Mouse (Mus musculus) thymus, postnatal 0 days (tissue): ENCODE results near the gene Unc5cl. TPM values are rescaled to one million over a fixed set of nuclear protein-coding genes. Genes with fewer than 3 reads are reported as not detected.

Experiments
- DNase-seq: peaks from one replicate; pipeline ENCODE4 v3.0.0-alpha.2; 2015; ENCODE audit warnings: low spot score
- polyA plus RNA-seq: library from polyadenylated mRNA; unstranded; fragments of >200 nt; fragmentation: Nextera tagmentation; extraction: Ambion mirVana; gene quantifications from 2 replicates; pipeline ENCODE4 v1.2.1, GENCODE M21; 2015

The Unc5cl gene
- 17.2 and 21.6 TPM in 2 replicates for polyA plus RNA-seq

DNA sequence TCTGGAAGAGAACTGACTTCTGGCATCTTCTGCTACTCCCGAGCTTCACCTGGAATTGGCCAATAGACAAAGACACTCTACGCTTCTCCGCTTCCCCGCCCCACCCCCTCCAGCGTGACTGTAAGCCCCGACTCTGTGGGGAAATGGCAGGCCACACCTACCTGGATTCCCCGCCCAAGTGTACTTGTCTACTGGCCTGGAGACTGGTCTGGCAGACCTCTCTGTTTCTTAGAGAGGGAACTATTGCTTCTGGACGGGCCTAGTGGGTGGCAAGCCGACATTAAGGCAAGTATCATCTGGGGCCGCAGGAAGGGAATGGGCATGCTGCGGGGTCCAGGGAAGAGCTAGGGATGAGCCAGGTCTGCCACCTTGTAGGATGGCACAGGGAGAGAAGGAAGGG, at the start of gene Unc5cl:
TSS of gene Unc5cl (plus strand) at position 214 of the 400 bp plus-strand sequence.
- DNase-seq: no peak

DNA sequence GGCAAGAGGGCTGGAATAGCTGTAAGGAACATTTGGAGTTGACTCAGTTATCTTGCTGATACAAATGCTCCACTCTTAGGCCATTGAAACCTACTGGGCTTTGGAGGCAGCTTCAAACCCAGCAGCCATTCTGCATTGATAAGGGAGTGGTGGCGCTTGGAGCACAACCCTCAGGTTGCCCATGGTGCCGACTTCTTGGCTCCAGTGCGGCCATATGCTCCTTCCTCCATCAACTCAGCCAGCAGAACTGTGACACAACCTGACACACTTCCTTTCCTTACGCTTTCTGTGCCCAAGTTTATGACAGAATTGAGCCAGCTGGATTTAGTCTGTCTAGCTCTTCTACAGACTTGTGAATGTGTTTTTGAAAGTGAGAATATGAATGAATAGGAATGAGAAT, 47.5 kb upstream of the Unc5cl start:
- DNase-seq: no peak

DNA sequence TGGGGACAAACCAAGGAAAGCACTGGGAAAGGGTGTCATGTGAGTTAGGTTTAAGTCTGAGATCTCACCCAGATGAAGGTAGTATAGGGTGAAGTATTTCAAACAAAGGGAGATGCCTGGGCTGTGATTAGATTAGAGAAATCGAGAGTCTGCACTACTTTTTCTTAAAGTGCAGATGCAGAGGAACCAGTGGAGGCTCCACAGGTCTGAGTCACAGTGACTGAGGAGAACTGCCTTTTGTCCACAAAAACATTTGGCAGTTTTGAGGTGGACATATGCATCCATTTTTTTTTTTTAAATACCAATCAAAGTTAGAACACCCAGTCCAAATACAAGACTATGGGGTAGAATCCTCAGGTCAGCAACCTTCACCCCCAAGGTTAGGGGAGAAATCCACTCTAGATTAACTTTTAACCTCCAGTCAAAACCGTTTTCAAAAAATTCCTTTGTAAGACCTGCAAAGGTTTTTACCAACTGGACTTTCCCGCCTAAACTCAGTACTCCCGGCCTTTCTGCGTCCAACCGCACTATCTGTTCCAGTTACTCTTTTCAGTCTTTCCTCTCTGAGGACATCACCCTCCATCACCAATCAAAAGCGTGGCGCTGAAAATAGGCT, 46.7 kb upstream of the Unc5cl start:
- no peak for DNase-seq

DNA sequence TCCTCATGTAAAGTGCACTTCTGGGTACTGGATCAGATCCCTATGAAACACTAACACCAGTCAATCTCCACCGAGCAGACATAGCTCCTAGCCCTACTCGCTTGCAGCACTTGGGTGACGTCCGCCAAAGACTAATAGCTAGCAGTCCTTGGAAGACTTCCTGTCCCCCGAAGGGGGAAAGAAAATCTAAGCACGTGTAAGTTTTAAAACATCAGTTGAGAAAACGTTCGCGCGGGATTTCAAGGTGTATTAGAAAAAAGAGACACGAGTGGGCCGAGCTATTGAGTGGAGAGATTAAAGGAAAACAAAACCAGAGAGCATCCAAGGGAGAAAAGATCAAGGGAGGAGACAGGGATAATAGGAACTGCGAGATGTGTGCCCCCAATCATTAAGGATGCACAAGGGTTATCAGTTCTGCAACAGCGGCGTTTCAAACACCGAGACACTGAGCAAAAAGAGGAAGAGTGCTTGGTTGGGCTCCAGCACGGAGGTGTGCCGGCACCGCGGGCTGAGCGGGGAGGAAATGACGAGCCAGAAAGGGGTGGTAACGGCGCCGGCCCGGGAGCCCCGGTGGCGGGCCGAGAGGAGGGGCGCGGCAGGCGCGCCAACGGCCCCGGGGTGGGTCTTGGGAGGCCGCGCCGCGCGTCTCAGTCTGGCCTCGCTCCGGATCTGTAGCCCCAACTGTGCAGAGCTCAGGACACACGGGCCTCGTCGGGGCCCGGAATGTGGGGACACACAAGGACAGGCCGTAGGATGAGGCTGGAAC, 46.0 kb upstream of the Unc5cl start:
- peak; percentile 87 for DNase-seq

DNA sequence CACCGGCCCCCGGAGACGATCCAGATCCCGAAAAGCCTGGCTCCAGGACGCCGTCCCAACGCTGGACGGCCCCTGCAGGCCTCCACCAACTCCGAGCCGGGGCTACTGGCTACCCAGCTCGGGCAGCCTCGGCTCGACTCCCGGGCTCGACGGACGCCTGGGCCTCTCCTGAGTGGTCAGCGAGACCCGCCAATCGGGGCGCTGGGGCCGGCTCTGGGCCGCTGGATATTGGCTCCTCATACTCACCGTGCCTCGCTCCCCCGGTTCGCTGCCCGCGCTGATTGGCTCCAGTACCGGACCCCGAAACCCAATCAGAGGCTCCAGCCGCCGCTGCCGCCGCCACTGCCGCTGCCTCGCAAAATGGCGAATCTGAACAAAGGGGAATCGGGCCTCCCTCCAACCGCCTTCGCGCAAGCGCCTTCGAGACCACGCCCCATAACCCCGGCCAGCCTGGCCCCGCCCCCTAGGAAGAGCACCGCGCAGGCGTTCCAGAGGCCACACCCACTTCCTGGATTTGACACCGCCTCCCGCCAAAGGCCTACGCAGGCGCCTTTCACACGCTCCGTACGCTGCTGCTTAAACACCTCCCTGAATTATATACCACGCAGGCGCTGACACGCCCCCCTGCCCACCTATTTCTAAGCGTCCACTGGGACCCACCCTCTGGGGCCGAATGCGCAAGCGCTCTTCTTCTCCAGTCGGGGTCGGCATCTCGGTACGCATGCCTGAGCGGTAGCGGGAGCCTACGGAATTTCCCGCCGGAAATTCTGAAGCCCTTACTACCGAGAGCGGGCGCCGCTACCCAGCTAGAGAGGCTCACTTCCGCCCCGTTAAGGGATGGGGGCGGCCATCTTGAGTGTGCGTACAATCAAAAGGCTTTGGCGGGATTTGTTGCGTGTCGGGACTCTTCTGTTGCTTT, 45.1 kb upstream of the Unc5cl start, which contains the start of the genes Nfya and Oard1:
TSS of gene Nfya (minus strand) at position 527 of the 919 bp plus-strand sequence.
TSS of gene Oard1 (plus strand) at position 635 of the 919 bp plus-strand sequence.
- DNase-seq: peak; percentile 100

DNA sequence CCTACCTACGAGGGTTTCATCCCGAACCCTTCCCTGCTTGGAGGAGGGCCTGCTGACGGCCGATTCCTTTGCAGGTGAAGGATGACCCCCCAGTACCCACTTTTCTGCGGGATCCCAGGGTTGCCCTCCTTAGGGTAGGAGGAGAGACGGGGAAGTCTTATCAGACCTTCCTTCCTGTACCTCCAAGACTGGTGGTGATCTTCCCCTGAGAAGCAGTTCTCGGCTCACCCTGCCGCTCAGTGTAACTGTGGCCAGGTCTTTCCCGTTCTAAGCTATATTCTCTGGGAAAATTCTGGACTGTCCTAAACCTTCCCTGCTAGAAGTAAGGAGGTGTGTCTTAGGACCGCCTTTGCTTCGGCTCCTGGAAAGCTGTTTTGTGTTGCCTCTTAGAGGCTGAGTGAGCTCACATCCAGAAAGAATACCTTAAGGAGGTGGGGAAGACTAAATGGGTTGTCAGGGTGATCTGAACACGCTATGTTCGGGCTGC, 44.4 kb upstream of the Unc5cl start:
- DNase-seq: no peak

DNA sequence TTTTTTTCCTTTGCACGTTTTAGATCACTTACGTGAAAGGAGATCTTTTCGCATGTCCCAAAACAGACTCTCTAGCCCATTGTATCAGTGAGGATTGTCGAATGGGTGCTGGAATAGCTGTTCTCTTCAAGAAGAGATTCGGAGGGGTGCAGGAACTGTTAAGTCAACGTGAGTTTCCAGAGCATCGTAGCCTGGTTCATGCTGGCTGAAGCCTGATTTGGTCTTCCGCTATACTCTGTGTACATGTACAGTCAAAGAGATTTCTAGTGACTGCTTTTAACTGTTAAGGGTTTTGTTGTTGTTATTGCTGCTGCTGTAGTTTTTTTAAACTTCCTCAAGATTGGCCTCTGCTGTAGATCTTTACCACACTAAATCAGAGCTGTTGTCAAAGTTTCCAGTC, 43.5 kb upstream of the Unc5cl start:
- DNase-seq: no peak

DNA sequence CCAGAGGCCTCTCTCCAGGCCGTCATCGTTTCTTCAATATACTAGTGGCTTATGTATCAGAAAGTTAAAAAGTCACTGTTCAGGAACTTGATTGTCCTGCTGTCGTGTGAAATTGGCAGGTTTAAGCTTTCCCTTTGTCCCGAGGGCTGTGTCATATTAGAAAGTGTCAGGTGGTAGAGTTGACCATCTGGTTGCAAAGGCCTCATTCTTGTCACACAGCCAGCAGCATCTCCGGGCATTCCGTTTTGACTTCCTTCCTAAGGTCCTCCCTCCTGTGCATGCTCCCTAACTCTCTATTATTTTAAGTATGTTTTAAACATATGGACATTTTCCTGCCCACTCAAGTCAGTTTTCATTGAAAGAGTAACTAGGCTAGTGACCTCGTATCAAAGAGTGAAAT, 38.7 kb upstream of the Unc5cl start:
- DNase-seq: no peak

DNA sequence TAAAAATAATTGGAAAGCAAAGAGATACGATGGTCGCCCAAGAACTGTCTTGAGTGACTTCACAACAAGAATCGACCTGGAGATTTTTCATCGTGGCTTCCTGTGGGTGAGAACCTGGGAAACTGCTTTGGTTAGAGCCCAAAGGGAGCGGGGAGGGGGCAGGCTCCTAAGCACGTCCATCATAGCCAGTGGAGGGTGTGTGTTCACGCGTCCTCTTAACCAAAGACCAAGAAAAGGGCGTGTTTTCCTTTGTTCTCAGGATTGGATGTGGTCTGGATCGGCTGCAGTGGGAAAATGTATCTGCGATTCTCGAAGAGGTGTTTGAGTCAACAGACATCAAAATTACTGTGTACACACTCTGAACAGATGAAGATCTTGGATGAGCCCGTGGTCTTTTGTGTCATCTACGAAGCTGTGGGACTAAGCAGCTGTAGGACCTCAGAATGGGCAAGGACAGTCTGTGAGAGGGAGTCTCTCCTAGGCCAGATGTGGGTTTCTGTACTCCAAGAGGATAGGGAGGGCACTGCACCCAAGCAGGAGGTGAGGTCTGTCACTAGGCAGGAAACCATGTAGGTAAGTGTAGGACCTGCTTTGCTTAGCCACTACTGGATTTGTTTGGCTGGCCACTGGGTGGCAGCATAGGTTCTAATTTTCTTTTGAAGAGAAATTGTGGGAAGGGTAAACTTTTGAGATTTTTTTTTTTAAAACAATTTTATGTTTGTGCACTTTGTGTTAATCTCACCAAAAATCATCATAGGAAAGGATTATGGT, 38.1 kb upstream of the Unc5cl start:
- peak; percentile 76 for DNase-seq

DNA sequence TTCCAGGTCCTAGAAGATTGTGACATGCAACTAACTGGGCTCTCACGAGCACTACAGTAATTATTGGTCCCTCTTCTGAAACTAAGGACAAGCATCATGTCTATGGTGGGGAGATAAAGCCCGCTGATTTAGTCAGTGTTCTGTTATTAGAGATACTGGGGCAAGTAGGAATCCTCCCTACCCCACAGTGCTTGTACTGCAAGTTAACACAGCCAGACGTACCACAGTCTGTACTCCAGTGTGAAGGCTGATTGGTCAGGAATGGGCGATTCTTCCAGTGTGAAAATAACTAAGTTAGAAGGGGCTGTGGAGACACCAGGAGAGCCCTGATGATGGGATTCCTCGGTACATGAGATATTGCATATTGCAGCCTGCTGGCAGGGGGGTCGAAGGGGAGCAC, 37.2 kb upstream of the Unc5cl start:
- no peak for DNase-seq

DNA sequence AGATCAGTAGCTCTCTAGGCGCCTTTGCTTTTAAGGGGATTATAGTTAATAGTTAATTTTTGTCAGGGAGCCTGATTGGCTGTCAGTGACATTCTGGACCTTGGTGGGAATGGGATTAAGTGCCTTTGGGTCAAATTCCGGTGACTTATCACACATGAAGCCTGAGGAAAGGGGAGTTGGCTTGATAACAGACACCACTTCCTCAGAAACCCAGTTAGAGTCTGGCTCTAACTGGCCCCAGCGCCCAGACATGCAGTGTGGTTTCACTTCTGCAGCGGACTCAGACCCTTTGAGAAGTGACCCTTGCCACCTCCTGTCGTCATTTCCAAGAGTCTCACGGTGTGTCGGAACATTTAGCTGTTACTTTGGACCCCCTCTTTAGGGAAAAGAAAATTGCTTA, 36.5 kb upstream of the Unc5cl start:
- DNase-seq: no peak

DNA sequence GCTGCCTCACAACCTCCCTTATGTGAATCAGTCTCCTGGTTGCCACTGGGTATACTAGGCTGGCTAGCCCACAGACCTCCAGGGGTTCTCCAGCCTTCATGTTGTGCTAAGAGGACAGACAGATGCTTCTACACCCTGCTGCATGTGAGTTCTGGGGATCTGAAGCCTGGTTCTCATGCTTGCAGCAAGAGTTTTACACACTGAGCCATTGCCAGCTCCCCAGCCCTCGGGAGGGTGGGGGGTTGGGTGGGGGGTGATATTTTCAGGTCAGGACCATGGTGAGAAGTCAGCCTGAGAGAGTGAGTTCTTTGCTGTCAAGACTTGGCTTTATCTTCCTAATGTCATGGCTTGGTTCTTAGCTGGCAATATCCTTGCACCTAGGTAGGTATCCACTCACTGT, 35.9 kb upstream of the Unc5cl start:
- no peak for DNase-seq

DNA sequence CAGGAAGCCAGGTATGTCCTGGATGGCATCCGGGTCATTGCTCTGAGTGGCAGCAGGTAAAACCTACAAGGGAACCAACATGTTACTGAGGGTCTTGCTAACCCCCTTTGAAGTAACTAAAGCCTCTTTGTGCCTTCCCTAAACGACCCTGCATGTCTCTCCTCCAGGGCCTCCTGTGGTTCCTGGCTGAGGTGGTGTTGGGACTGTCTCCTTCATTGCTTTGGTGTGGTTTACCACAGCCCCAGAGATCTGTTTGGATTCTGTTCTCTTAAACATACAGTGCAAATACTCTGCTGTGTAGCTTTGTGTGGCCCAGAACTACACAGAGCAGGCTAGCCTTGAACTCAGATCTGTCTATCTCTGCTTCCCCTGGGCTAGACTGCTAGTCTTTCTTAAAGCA, 35.1 kb upstream of the Unc5cl start:
- DNase-seq: no peak

DNA sequence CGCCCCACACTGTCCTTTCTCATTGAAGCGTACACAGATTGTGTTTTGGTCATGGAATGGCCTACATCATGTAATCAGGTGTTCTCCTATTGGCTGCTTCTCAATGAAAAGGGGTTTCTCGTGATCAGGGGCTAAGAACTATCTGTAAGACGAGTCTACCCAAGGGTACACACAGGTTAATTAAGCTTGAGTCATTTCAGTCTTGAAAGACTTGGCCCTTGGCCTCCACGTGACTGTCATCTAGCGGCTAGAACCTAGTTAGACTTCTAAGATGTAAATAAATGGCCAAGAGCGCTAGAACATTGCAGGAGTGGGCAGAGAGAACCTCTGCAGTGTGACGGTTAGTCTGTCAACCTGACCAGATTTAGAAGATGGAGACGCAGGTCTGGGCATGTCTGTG, 30.5 kb upstream of the Unc5cl start:
- DNase-seq: no peak

DNA sequence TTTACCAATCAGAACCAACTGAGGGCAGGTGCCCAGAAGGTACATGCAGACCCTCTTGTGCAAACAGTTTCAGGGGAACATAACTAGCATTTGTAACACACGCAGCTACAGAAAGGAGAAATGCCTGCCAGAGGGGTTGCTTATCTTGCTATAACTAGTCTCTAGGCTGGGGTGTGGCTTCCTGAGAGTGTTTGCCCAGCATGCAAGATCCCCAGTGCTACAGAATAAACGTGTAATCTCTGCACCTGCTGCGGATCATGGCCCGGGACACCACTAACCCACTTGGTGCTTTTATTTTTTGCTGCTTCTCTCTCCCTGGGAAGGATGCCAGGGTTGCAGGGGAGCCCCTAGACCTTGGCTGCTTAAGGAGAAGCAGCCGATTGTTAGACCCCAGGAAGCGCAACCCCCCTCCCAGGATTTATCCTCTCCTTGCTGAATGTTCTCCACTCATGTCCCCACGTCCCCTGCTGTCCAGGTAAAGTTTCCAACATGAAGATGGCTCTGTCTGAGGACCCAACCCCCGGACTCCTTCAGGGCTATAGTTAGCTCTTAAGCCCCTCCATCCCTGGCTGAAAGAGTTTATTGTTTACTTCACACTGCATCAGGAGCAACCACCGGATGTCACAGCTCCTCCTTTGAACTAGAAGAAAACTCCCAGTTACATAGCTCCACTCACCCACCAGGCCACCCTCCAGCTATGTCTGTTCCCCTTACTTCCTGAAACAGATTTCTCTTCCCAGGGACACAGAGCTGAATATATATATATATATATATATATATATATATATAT, 28.7 kb upstream of the Unc5cl start:
- peak; percentile 53 for DNase-seq

DNA sequence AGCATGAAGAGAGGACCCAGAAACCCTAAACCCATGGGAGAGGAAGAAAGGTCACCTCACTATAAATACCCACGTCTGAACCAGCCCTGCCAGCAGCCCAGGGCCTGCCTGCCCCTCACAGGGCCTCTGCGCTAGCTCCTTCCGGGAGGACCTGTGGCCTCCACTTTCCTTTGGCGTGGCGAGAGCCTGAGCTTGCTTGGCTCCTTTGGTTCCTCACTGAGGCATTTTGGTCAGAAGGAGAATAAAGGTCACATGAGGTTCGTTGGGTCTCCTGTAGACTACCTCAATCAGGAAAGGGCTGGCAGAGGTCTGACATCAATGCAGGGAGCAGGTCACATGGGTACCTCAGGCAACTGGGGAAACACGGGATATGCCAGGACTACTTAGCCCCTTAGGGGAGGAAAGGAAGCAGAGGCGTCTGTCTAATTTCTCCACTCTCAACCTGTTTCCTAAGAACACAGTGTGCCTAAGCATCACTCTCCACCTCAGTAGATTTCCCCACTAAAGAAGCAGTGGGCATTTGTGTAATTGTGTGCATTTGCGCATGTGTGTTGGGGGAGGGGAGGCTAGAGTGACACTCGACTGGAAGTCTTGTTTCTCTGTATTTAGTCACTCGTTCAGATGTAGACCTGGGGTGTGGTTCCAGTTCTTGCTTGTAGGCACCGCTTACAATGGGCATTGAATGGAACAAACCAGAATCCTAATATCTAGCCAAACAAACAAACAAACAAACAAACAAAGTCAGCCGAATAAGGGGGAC, 27.5 kb upstream of the Unc5cl start:
- DNase-seq: no peak

DNA sequence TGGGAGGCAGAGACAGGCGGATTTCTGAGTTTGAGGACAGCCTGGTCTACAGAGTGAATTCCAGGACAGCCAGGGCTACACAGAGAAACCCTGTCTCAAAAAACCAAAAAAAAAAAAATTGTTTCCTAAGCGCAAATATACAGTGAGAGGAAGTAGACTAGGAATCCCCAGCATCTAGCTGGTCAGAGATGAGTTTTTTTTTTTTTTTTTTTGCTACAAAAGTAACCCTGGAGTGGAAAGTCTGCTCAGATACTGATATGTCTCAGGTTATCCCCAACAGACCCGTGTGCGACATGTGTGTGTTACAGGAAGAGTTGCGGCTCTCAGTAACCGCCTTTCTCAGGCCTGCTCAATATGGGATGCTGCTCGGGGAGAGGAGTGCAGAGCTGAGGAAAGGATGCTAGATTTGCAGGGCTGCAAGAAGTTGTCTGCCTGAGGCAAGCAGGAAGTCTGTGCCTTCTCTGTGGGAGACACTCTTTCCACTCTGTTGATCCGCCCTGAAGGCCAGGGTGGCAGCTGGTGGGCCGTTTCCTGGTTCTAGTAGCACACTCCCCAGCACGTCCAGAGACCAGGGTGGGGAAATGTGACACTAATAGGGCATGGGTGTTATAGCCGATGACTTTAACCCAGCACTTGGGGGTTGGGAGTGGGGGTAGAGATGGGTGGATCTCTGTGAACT, 26.7 kb upstream of the Unc5cl start:
- DNase-seq: peak; percentile 43

DNA sequence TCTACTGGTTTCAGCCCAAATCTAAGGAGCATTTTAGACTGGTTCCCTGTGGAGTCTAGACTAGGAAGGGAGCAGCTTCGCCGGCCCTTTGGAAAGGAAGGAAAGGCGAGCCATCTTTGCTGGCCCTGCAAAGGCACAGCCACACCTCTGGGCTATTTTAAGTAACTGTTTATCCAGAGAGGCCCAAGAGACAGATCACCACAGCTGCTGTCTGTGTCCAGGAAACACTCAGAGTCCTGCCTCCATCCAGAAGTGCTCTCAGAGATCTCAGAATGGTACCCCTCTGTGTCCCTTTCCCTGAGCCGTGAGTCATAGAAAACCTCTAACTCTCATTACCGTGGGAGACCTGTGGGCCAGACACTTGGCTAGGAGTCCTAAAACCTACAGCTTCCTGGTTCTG, 24.3 kb upstream of the Unc5cl start:
- DNase-seq: no peak

DNA sequence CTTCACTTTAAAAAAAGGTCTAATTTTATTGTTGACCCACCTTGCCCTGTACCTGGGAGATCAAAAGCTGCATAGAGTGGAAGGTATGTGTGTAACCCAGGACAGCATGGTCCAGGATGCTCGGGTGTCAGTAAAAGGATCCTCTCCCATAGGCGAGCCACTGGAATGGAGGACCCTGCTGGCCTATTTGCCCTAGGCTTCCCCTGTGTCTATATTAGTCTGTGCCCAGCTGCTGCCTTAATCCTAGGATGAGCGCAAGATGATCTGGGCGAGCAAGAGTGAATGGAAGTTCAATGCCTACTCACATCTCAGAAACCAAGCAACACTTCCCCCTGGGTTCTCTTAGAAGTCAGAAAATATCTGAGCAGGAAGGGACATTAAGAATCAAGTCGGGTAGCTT, 23.6 kb upstream of the Unc5cl start:
- no peak for DNase-seq
